Mouse (Mus musculus): ENCODE results near the gene Atp5f1. TPM values are rescaled to one million over a fixed set of nuclear protein-coding genes. Genes with fewer than 3 reads are reported as not detected.
"Not testable (repeated sequence)": the region's sequence is repeated elsewhere in the genome, so short reads cannot be mapped to it uniquely, and the experiment has no call there.

Atp5f1 gene
- polyA plus RNA-seq, 1 experiment from 2014 or later, result 558 TPM

GRCm38 (mm10) chr3:105928195-105928569 lies 31.7 kb downstream of the Atp5f1 start:
- 90% methylated on average over 3 of the region's 3 CpGs for WGBS
- no peak overlapping the region for H3K9ac ChIP-seq
- H3K4me3 ChIP-seq, result no peak overlapping the region
- no peak for ATAC-seq (ENCODE audit: low FRiP score, low read depth)
- H3K9me3 ChIP-seq, result no peaks in the 10 kb centered on the region
- no peak overlapping the region for H3K4me2 ChIP-seq (replicated peaks)
- no peaks in the 10 kb centered on the region for H3K4me1 ChIP-seq
- H3K27ac ChIP-seq, result no peak overlapping the region
- H3K27me3 ChIP-seq (replicated peaks), result no peaks in the 10 kb centered on the region
- no peaks in the 10 kb centered on the region for H3K36me3 ChIP-seq

- Histone ChIP-seq H3K4me1 (no peaks in the 10 kb centered on the region), H3K27me3 (replicated peaks) (no peaks in the 10 kb centered on the region), H3K4me3 (no peak overlapping the region), H3K27ac (no peak overlapping the region), H3K9ac (no peak overlapping the region), H3K4me2 (replicated peaks) (no peak overlapping the region), H3K36me3 (no peaks in the 10 kb centered on the region), H3K9me3 (no peaks in the 10 kb centered on the region)
- no peak for ATAC-seq (ENCODE audit: low FRiP score, low read depth)
- 57% methylated on average over 7 of the region's 7 CpGs for WGBS
Measured at GRCm38 (mm10) chr3:105927561-105928194, 32.2 kb downstream of the Atp5f1 start.

- no peak overlapping the region for H3K9ac ChIP-seq
- H3K4me3 ChIP-seq, result no peak overlapping the region
- no peak overlapping the region for H3K4me2 ChIP-seq (replicated peaks)
- H3K27ac ChIP-seq, result no peak overlapping the region
- no peaks in the 10 kb centered on the region for H3K9me3 ChIP-seq
- 86% methylated on average over 9 of the region's 9 CpGs for WGBS
- no peaks in the 10 kb centered on the region for H3K36me3 ChIP-seq
- ATAC-seq (ENCODE audit: low FRiP score, low read depth), result no peak
- H3K4me1 ChIP-seq, result no peaks in the 10 kb centered on the region
- H3K27me3 ChIP-seq (replicated peaks), result no peaks in the 10 kb centered on the region
Measured at GRCm38 (mm10) chr3:105924616-105925015, 35.3 kb downstream of the Atp5f1 start.

- Histone ChIP-seq H3K9ac (no peak overlapping the region), H3K36me3 (no peaks in the 10 kb centered on the region), H3K4me3 (no peak overlapping the region), H3K9me3 (no peaks in the 10 kb centered on the region), H3K4me2 (replicated peaks) (no peak overlapping the region), H3K27me3 (replicated peaks) (no peaks in the 10 kb centered on the region), H3K27ac (no peak overlapping the region), H3K4me1 (no peaks in the 10 kb centered on the region)
- ATAC-seq (ENCODE audit: low FRiP score, low read depth), result no peak
- 72% methylated on average over 2 of the region's 2 CpGs for WGBS
Measured at GRCm38 (mm10) chr3:105921959-105922358, 37.9 kb downstream of the Atp5f1 start.

- not testable (repeated sequence) for H3K4me3 ChIP-seq; H3K27me3 ChIP-seq (replicated peaks); ATAC-seq (ENCODE audit: low FRiP score, low read depth); H3K9ac ChIP-seq; H3K9me3 ChIP-seq; H3K27ac ChIP-seq; H3K4me2 ChIP-seq (replicated peaks); H3K36me3 ChIP-seq; H3K4me1 ChIP-seq
Measured at GRCm38 (mm10) chr3:105920743-105921142, 39.2 kb downstream of the Atp5f1 start.

GRCm38 (mm10) chr3:105918355-105918745 lies 41.5 kb downstream of the Atp5f1 start:
- Histone ChIP-seq H3K36me3 (no peaks in the 10 kb centered on the region), H3K4me1 (no peaks in the 10 kb centered on the region), H3K4me2 (replicated peaks) (no peak overlapping the region), H3K27ac (no peak overlapping the region), H3K4me3 (no peak overlapping the region), H3K27me3 (replicated peaks) (no peaks in the 10 kb centered on the region), H3K9ac (no peak overlapping the region), H3K9me3 (no peaks in the 10 kb centered on the region)
- WGBS, result 79% methylated on average over 3 of the region's 3 CpGs
- ATAC-seq (ENCODE audit: low FRiP score, low read depth), result no peak

GRCm38 (mm10) chr3:105917656-105918354 lies 42.1 kb downstream of the Atp5f1 start:
- 69% methylated on average over 10 of the region's 10 CpGs for WGBS
- Histone ChIP-seq H3K36me3 (no peaks in the 10 kb centered on the region), H3K9me3 (no peaks in the 10 kb centered on the region), H3K4me2 (replicated peaks) (no peak overlapping the region), H3K9ac (no peak overlapping the region), H3K4me1 (no peaks in the 10 kb centered on the region), H3K4me3 (no peak overlapping the region), H3K27ac (no peak overlapping the region), H3K27me3 (replicated peaks) (no peaks in the 10 kb centered on the region)
- ATAC-seq (ENCODE audit: low FRiP score, low read depth), result no peak

- H3K27ac ChIP-seq; H3K9me3 ChIP-seq; ATAC-seq (ENCODE audit: low FRiP score, low read depth); H3K36me3 ChIP-seq; H3K4me1 ChIP-seq; H3K4me3 ChIP-seq; H3K27me3 ChIP-seq (replicated peaks); H3K4me2 ChIP-seq (replicated peaks); H3K9ac ChIP-seq: not testable (repeated sequence)
Measured at GRCm38 (mm10) chr3:105916455-105916854, 43.4 kb downstream of the Atp5f1 start.

GRCm38 (mm10) chr3:105915281-105915680 lies 44.6 kb downstream of the Atp5f1 start:
- no peaks in the 10 kb centered on the region for H3K9me3 ChIP-seq
- no peak overlapping the region for H3K4me3 ChIP-seq
- H3K4me1 ChIP-seq, result no peaks in the 10 kb centered on the region
- H3K27me3 ChIP-seq (replicated peaks), result no peaks in the 10 kb centered on the region
- WGBS, result 36% methylated on average over 1 of the region's 1 CpGs
- no peak for ATAC-seq (ENCODE audit: low FRiP score, low read depth)
- H3K36me3 ChIP-seq, result no peaks in the 10 kb centered on the region
- no peak overlapping the region for H3K4me2 ChIP-seq (replicated peaks)
- H3K27ac ChIP-seq, result no peak overlapping the region
- no peak overlapping the region for H3K9ac ChIP-seq

GRCm38 (mm10) chr3:105913839-105914681 lies 45.8 kb downstream of the Atp5f1 start:
- H3K4me2 ChIP-seq (replicated peaks), result no peak overlapping the region
- H3K9ac ChIP-seq, result no peak overlapping the region
- no peak overlapping the region for H3K4me3 ChIP-seq
- no peaks in the 10 kb centered on the region for H3K4me1 ChIP-seq
- ATAC-seq (ENCODE audit: low FRiP score, low read depth), result no peak
- H3K9me3 ChIP-seq, result no peaks in the 10 kb centered on the region
- H3K27me3 ChIP-seq (replicated peaks), result no peaks in the 10 kb centered on the region
- no peak overlapping the region for H3K27ac ChIP-seq
- no peaks in the 10 kb centered on the region for H3K36me3 ChIP-seq
- WGBS, result 78% methylated on average over 10 of the region's 10 CpGs

GRCm38 (mm10) chr3:105912097-105912880 lies 47.6 kb downstream of the Atp5f1 start:
- no peaks in the 10 kb centered on the region for H3K4me1 ChIP-seq
- H3K9ac ChIP-seq, result no peak overlapping the region
- H3K27ac ChIP-seq, result no peak overlapping the region
- no peak overlapping the region for H3K4me2 ChIP-seq (replicated peaks)
- no peaks in the 10 kb centered on the region for H3K36me3 ChIP-seq
- no peak overlapping the region for H3K4me3 ChIP-seq
- WGBS, result 82% methylated on average over 9 of the region's 9 CpGs
- ATAC-seq (ENCODE audit: low FRiP score, low read depth), result no peak
- no peaks in the 10 kb centered on the region for H3K9me3 ChIP-seq
- no peaks in the 10 kb centered on the region for H3K27me3 ChIP-seq (replicated peaks)

Data from neural tube, embryonic 12.5 days (tissue).